Mouse (Mus musculus) macrophage (primary cell): ENCODE measurements around the gene Olfr1504. TPM values are rescaled to one million over a fixed set of nuclear protein-coding genes. Genes with fewer than 3 reads are reported as not detected.
"Not testable (repeated sequence)": the region's sequence is repeated elsewhere in the genome, so short reads cannot be mapped to it uniquely, and the experiment has no call there.

Source experiments
- H3K27ac ChIP-seq: fragments of 350-480 bp; formaldehyde crosslinking; 2 replicates; pipeline ENCODE4 v1.9.0; 2021
- H3K36me3 ChIP-seq: fragments of 350-480 bp; formaldehyde crosslinking; 2 replicates; pipeline ENCODE4 v1.9.0; 2021; ENCODE audit errors: inconsistent target
- H3K4me3 ChIP-seq: fragments of 350-480 bp; formaldehyde crosslinking; 2 replicates; pipeline ENCODE4 v1.9.0; 2021; ENCODE audit errors: inconsistent target
- H3K79me2 ChIP-seq: fragments of 350-480 bp; formaldehyde crosslinking; 2 replicates; pipeline ENCODE4 v1.9.0; 2021; ENCODE audit errors: inconsistent target
- WGBS: methylation state at CpG from one replicate; pipeline ENCODE4 v1.1.7; 2026; ENCODE audit warnings: inconsistent platforms; ENCODE audit not compliant: missing documents; 5-methylcytosine and 5-hydroxymethylcytosine counted together
- polyA plus RNA-seq: library from polyadenylated mRNA; stranded (reverse); fragments of 250-400 nt; gene quantifications from 3 replicates; pipeline ENCODE4 v1.2.4, GENCODE M21; 2018; ENCODE audit warnings: inconsistent platforms
- total RNA-seq, 78 experiments: library from RNA; depleted of rRNA; stranded (reverse); fragments of 250-400 nt; gene quantifications; 1 replicate in 9 of 78; 2 replicates in 24 of 78; 3 replicates in 43 of 78; 4 replicates in 2 of 78; pipeline ENCODE4 v1.2.4; 2018; ENCODE audit warnings: inconsistent platforms in 56 of 78

Olfr1504 gene
- not detected for total RNA-seq (2018; cell fraction: chromatin; rRNA removed)
- total RNA-seq (2018; cell fraction: cytosol; rRNA removed), result not detected
- not detected for total RNA-seq (2018; cell fraction: nucleus; rRNA removed)
- polyA plus RNA-seq, result not detected in 3 replicates

GRCm38 (mm10) chr19:13897828-13898227 is at the start of gene Olfr1504:
TSS of gene Olfr1504 (minus strand) at chr19:13897928.
- no peaks in the 10 kb centered on the region for H3K79me2 ChIP-seq
- no peaks in the 10 kb centered on the region for H3K36me3 ChIP-seq
- no peak within 1 kb of the TSS for H3K27ac ChIP-seq
- no peak within 1 kb of the TSS for H3K4me3 ChIP-seq
- 30% methylated on average over 1 of the region's 1 CpGs for WGBS

- 56% methylated on average over 2 of the region's 2 CpGs for WGBS
- Histone ChIP-seq H3K27ac (no peak within 1 kb of the TSS), H3K36me3 (no peaks in the 10 kb centered on the region), H3K4me3 (no peak within 1 kb of the TSS), H3K79me2 (no peaks in the 10 kb centered on the region)
Observed at GRCm38 (mm10) chr19:13913230-13913629, 15.5 kb upstream of the Olfr1504 start, which contains the start of gene Olfr1505. TSS of gene Olfr1505 (plus strand) at chr19:13913530.

DNA sequence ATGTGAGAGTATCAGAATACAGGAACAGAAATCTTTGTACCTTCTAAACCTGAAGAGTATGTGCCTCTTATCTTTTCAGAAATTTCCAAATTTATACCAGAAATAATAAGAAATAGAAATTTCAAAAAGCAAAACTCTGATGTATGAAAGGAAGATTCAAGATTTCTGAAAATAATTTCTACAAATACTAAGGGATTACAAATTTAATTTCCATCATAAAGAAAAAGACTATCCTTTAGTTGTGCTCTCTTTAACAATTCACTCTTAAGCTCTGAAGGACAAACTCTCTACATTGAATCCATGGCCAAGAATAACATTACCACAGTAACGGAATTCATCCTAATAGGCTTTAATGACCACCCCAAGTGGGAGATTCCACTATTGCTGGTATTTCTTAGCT is 36.2 kb downstream of the Olfr1504 start, which contains the start of gene Olfr1502:
TSS of gene Olfr1502 (plus strand) at position 301 of the 400 bp plus-strand sequence.
- H3K36me3 ChIP-seq, result no peaks in the 10 kb centered on the region
- H3K79me2 ChIP-seq, result no peaks in the 10 kb centered on the region
- no peak within 1 kb of the TSS for H3K27ac ChIP-seq
- no peak within 1 kb of the TSS for H3K4me3 ChIP-seq
- WGBS, result 85% methylated on average over 1 of the region's 1 CpGs

GRCm38 (mm10) chr19:13850592-13850991 is 47.1 kb downstream of the Olfr1504 start, which contains the start of gene Olfr1501:
TSS of gene Olfr1501 (minus strand) at chr19:13850692.
- not testable (repeated sequence) for H3K79me2 ChIP-seq

More at GRCm38 (mm10) chr19:13850592-13850991, 47.1 kb downstream of the Olfr1504 start, which contains the start of gene Olfr1501:
- not testable (repeated sequence) for H3K27ac ChIP-seq, H3K4me3 ChIP-seq, H3K36me3 ChIP-seq

Other genes starting within 250 kb of the Olfr1504 start
- not detected in 3 replicates for gene Olfr1490, start 246.8 kb downstream of the Olfr1504 start, polyA plus RNA-seq
- not detected in 3 replicates for gene Olfr1491, start 200.7 kb downstream of the Olfr1504 start, polyA plus RNA-seq
- not detected in 3 replicates for gene Olfr1493-ps1, start 174.7 kb downstream of the Olfr1504 start, polyA plus RNA-seq
- gene Olfr1494, start 158.2 kb downstream of the Olfr1504 start, polyA plus RNA-seq, result not detected in 3 replicates
- not detected in 3 replicates for gene Olfr1495, start 133.3 kb downstream of the Olfr1504 start, polyA plus RNA-seq
- not detected in 3 replicates for gene Olfr1496, start 120.0 kb downstream of the Olfr1504 start, polyA plus RNA-seq
- not detected in 3 replicates for gene Olfr1497, start 99.7 kb downstream of the Olfr1504 start, polyA plus RNA-seq
- gene Olfr1499, start 78.5 kb downstream of the Olfr1504 start, polyA plus RNA-seq, result not detected in 3 replicates
- gene Olfr1500, start 67.4 kb downstream of the Olfr1504 start, polyA plus RNA-seq, result not detected in 3 replicates
- not detected in 3 replicates for gene Olfr1501, start 47.2 kb downstream of the Olfr1504 start, polyA plus RNA-seq
- gene Olfr1502, start 36.1 kb downstream of the Olfr1504 start, polyA plus RNA-seq, result not detected in 3 replicates
- not detected in 3 replicates for gene Olfr1505, start 15.6 kb upstream of the Olfr1504 start, polyA plus RNA-seq